Mouse (Mus musculus): ENCODE measurements at regions not wholly inside any gene's neighbourhood (a gene's known extent, or its start where the extent isn't known, plus 50 kb on each side); places are given as distances from the start of the nearest gene placed in this dataset.

- Histone ChIP-seq H3K9ac (no peak overlapping the region), H3K27ac (no peak overlapping the region), H3K9me3 (replicated peaks) (no peaks in the 10 kb centered on the region), H3K27me3 (no peaks in the 10 kb centered on the region), H3K4me2 (no peak overlapping the region), H3K4me1 (no peaks in the 10 kb centered on the region), H3K4me3 (replicated peaks) (no peak overlapping the region), H3K36me3 (no peaks in the 10 kb centered on the region)
- WGBS, result 88% methylated on average over 2 of the region's 2 CpGs
- no peak for ATAC-seq (replicated peaks; ENCODE audit: low FRiP score)
Observed at GRCm38 (mm10) chr10:70866737-70867136, 211.0 kb upstream of the Phyhipl start.

GRCm38 (mm10) chr10:70864650-70865049, 208.9 kb upstream of the Phyhipl start:
- Histone ChIP-seq H3K27me3 (no peaks in the 10 kb centered on the region), H3K9me3 (replicated peaks) (no peaks in the 10 kb centered on the region), H3K4me1 (no peaks in the 10 kb centered on the region), H3K4me3 (replicated peaks) (no peak overlapping the region), H3K36me3 (no peaks in the 10 kb centered on the region), H3K9ac (no peak overlapping the region), H3K4me2 (no peak overlapping the region), H3K27ac (no peak overlapping the region)
- no peak for ATAC-seq (replicated peaks; ENCODE audit: low FRiP score)
- 92% methylated on average over 5 of the region's 5 CpGs for WGBS

- no peaks in the 10 kb centered on the region for H3K4me1 ChIP-seq
- no peaks in the 10 kb centered on the region for H3K36me3 ChIP-seq
- H3K27ac ChIP-seq, result no peak overlapping the region
- 44% methylated on average over 4 of the region's 4 CpGs for WGBS
- ATAC-seq (replicated peaks; ENCODE audit: low FRiP score), result no peak
- H3K9ac ChIP-seq, result no peak overlapping the region
- no peak overlapping the region for H3K4me3 ChIP-seq (replicated peaks)
- no peaks in the 10 kb centered on the region for H3K9me3 ChIP-seq (replicated peaks)
- H3K4me2 ChIP-seq, result no peak overlapping the region
- no peaks in the 10 kb centered on the region for H3K27me3 ChIP-seq
Observed at GRCm38 (mm10) chr10:70862022-70862335, 206.2 kb upstream of the Phyhipl start.

GRCm38 (mm10) chr10:70861131-70862021, 205.6 kb upstream of the Phyhipl start:
- Histone ChIP-seq H3K9me3 (replicated peaks) (no peaks in the 10 kb centered on the region), H3K27me3 (no peaks in the 10 kb centered on the region), H3K4me2 (no peak overlapping the region), H3K9ac (no peak overlapping the region), H3K27ac (no peak overlapping the region), H3K4me3 (replicated peaks) (no peak overlapping the region), H3K36me3 (no peaks in the 10 kb centered on the region), H3K4me1 (no peaks in the 10 kb centered on the region)
- no peak for ATAC-seq (replicated peaks; ENCODE audit: low FRiP score)
- WGBS, result 46% methylated on average over 10 of the region's 10 CpGs

- Histone ChIP-seq H3K4me1 (no peaks in the 10 kb centered on the region), H3K4me3 (replicated peaks) (no peak overlapping the region), H3K36me3 (no peaks in the 10 kb centered on the region), H3K9me3 (replicated peaks) (no peaks in the 10 kb centered on the region), H3K9ac (no peak overlapping the region), H3K4me2 (no peak overlapping the region), H3K27ac (no peak overlapping the region), H3K27me3 (no peaks in the 10 kb centered on the region)
- ATAC-seq (replicated peaks; ENCODE audit: low FRiP score), result no peak
- 77% methylated on average over 14 of the region's 14 CpGs for WGBS
Observed at GRCm38 (mm10) chr10:70857155-70857820, 201.5 kb upstream of the Phyhipl start.

- ATAC-seq (replicated peaks; ENCODE audit: low FRiP score), result no peak
- no peak overlapping the region for H3K9ac ChIP-seq
- no peak overlapping the region for H3K4me2 ChIP-seq
- H3K9me3 ChIP-seq (replicated peaks), result no peaks in the 10 kb centered on the region
- H3K4me3 ChIP-seq (replicated peaks), result no peak overlapping the region
- H3K36me3 ChIP-seq, result no peaks in the 10 kb centered on the region
- H3K27ac ChIP-seq, result no peak overlapping the region
- no peaks in the 10 kb centered on the region for H3K4me1 ChIP-seq
- H3K27me3 ChIP-seq, result no peaks in the 10 kb centered on the region
- WGBS, result 78% methylated on average over 8 of the region's 8 CpGs
Observed at GRCm38 (mm10) chr10:70855948-70856347, 200.2 kb upstream of the Phyhipl start.

GRCm38 (mm10) chr10:70853614-70854013, 197.8 kb upstream of the Phyhipl start:
- no peak overlapping the region for H3K27ac ChIP-seq
- no peak overlapping the region for H3K4me2 ChIP-seq
- WGBS, result 92% methylated on average over 4 of the region's 4 CpGs
- H3K9me3 ChIP-seq (replicated peaks), result no peaks in the 10 kb centered on the region
- no peaks in the 10 kb centered on the region for H3K27me3 ChIP-seq
- no peaks in the 10 kb centered on the region for H3K4me1 ChIP-seq
- ATAC-seq (replicated peaks; ENCODE audit: low FRiP score), result no peak
- H3K9ac ChIP-seq, result no peak overlapping the region
- no peak overlapping the region for H3K4me3 ChIP-seq (replicated peaks)
- H3K36me3 ChIP-seq, result no peaks in the 10 kb centered on the region

GRCm38 (mm10) chr10:70848141-70848540, 192.4 kb upstream of the Phyhipl start:
- H3K4me1 ChIP-seq, result no peaks in the 10 kb centered on the region
- no peak overlapping the region for H3K4me2 ChIP-seq
- H3K36me3 ChIP-seq, result no peaks in the 10 kb centered on the region
- ATAC-seq (replicated peaks; ENCODE audit: low FRiP score), result no peak
- H3K9me3 ChIP-seq (replicated peaks), result 0 out of 2 replicates have a peak, but pooled peaks cover 4% of the 10 kb centered on the region
- H3K4me3 ChIP-seq (replicated peaks), result no peak overlapping the region
- H3K27ac ChIP-seq, result no peak overlapping the region
- H3K27me3 ChIP-seq, result no peaks in the 10 kb centered on the region
- 91% methylated on average over 5 of the region's 5 CpGs for WGBS
- no peak overlapping the region for H3K9ac ChIP-seq

GRCm38 (mm10) chr10:70847341-70847882, 191.6 kb upstream of the Phyhipl start:
- H3K4me3 ChIP-seq (replicated peaks), result no peak overlapping the region
- no peak overlapping the region for H3K27ac ChIP-seq
- no peaks in the 10 kb centered on the region for H3K27me3 ChIP-seq
- H3K36me3 ChIP-seq, result no peaks in the 10 kb centered on the region
- H3K9ac ChIP-seq, result no peak overlapping the region
- 59% methylated on average over 3 of the region's 3 CpGs for WGBS
- 0 out of 2 replicates have a peak, but pooled peaks cover 4% of the 10 kb centered on the region for H3K9me3 ChIP-seq (replicated peaks)
- H3K4me2 ChIP-seq, result no peak overlapping the region
- no peaks in the 10 kb centered on the region for H3K4me1 ChIP-seq
- ATAC-seq (replicated peaks; ENCODE audit: low FRiP score), result no peak

- Histone ChIP-seq H3K9me3 (replicated peaks) (peaks cover 4% of the 10 kb centered on the region; the same call in 1 of the 2 replicates), H3K27me3 (no peaks in the 10 kb centered on the region), H3K4me1 (no peaks in the 10 kb centered on the region), H3K27ac (no peak overlapping the region), H3K36me3 (no peaks in the 10 kb centered on the region), H3K4me2 (no peak overlapping the region), H3K9ac (no peak overlapping the region), H3K4me3 (replicated peaks) (no peak overlapping the region)
- no peak for ATAC-seq (replicated peaks; ENCODE audit: low FRiP score)
- WGBS, result 87% methylated on average over 10 of the region's 10 CpGs
Observed at GRCm38 (mm10) chr10:70846281-70847168, 190.8 kb upstream of the Phyhipl start.

- H3K27ac ChIP-seq, result no peak overlapping the region
- H3K4me2 ChIP-seq, result no peak overlapping the region
- no peak overlapping the region for H3K9ac ChIP-seq
- 76% methylated on average over 2 of the region's 2 CpGs for WGBS
- no peak overlapping the region for H3K4me3 ChIP-seq (replicated peaks)
- no peak for ATAC-seq (replicated peaks; ENCODE audit: low FRiP score)
- peaks cover 4% of the 10 kb centered on the region; the same call in 1 of the 2 replicates for H3K9me3 ChIP-seq (replicated peaks)
- H3K4me1 ChIP-seq, result no peaks in the 10 kb centered on the region
- H3K27me3 ChIP-seq, result no peaks in the 10 kb centered on the region
- H3K36me3 ChIP-seq, result no peaks in the 10 kb centered on the region
Observed at GRCm38 (mm10) chr10:70843848-70844247, 188.1 kb upstream of the Phyhipl start.
